Comparison of ENCODE assay signal across 13 mouse cellular contexts in the genomic region with DNA sequence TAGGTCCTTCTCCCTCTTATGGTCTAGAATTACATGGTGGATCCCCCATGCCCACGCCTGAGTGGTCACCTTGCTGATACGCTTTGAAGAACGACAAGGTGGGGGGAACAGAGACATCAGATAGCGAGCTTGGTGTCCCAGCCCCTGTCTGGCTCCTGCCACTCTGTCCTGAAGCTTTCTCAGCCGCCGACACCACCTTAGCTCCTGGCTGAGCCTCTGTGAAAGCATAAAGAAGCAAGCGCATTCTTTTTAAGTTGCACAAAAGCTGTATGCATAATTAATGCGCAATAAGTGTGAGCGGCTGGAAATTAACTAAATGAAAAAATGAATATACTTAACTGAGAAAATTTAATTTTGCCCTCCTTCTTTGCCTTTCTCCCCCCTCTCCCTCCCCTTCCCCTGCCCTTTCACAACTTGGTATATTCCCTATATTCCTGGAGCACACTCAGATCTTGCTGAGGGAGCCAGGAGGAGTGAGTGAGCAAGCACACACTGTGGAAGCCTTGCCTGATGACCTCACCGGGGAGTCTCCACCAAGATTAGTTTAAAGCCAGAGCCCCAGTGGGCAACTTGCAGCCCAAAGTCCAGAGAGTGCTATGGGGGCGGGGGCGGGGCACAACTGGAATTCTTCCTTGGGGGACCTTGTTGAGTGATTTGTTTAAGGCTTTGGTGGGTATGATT.
A peak's percentile ranks its signal among the peaks of the same experiment; 100 is the strongest.
DNase-seq lines count a peak whose midpoint lies in the region; ATAC-seq and TF ChIP-seq lines count a peak whose summit lies in the region.
"Had no signal": no experiment of that assay in that cellular context is flagged by ENCODE, and none has a peak within 500 bp of the region (broad histone marks: within the 10 kb centered on the region; RNA-seq: fewer than 3 reads in every experiment).

No protein-coding gene starts in this region.

- peaks cover 55% of the 10 kb centered on the region for H3K27me3 ChIP-seq in hindbrain, embryonic 10.5 days (ENCODE audit: insufficient read depth, poor library complexity, severe bottlenecking)
- peaks cover 2% of the 10 kb centered on the region for H3K27me3 ChIP-seq in hindbrain, embryonic 16.5 days (replicated peaks; ENCODE audit: control insufficient read depth, insufficient read depth, low read length)
- peaks cover 64% of the 10 kb centered on the region for H3K27me3 ChIP-seq in forebrain, embryonic 12.5 days
- H3K27me3 ChIP-seq in hindbrain, postnatal 0 days (ENCODE audit: insufficient read depth, low read length), result peaks cover 4% of the 10 kb centered on the region; the same call in 1 of the 2 replicates
- peaks cover 5% of the 10 kb centered on the region; the same call in 1 of the 2 replicates for H3K27me3 ChIP-seq in midbrain, embryonic 14.5 days (ENCODE audit: control insufficient read depth, insufficient read depth, low read length)

- DNase-seq in hindbrain, embryonic 10.5 days (ENCODE audit: low spot score), result no peak
- DNase-seq in hindbrain, postnatal 0 days (ENCODE audit: low spot score), result no peak
- DNase-seq in midbrain, embryonic 14.5 days, result peak; percentile 47
- DNase-seq in thymus, postnatal 0 days (ENCODE audit: low spot score), result no peak
- DNase-seq in right cerebral cortex, postnatal 36 days (ENCODE audit: low spot score in 2 of 2), result no peak
- DNase-seq in adrenal gland, adult (ENCODE audit: inconsistent age in 2 of 2, low spot score in 1 of 2), result no peak
- DNase-seq: B cell, adult 2 months; cerebellum, adult 18-20 months; kidney, adult 2 months; right cerebral cortex, adult 18-20 months; thymus, adult 2 months had no signal

- no peak overlapping the region for H3K9ac ChIP-seq in hindbrain, embryonic 16.5 days (ENCODE audit: low read depth, low read length)
- no peak overlapping the region; the same call in 1 of the 2 replicates for H3K9ac ChIP-seq in forebrain, embryonic 12.5 days
- H3K9ac ChIP-seq in hindbrain, postnatal 0 days (replicated peaks; ENCODE audit: low read length), result no peak overlapping the region
- 0 out of 2 replicates have a peak overlapping the region, but pooled peaks have one; percentile 1 for H3K9ac ChIP-seq in midbrain, embryonic 14.5 days (replicated peaks; ENCODE audit: low read length)

- no peak for ATAC-seq in hindbrain, embryonic 16.5 days
- no peak for ATAC-seq in forebrain, embryonic 12.5 days (ENCODE audit: low FRiP score)
- 0 out of 2 replicates have a peak, but pooled peaks have one; percentile 38 for ATAC-seq in hindbrain, postnatal 0 days
- no peak; the same call in 1 of the 2 replicates for ATAC-seq in midbrain, embryonic 14.5 days (ENCODE audit: low FRiP score, low TSS enrichment)

- TF ChIP-seq CTCF in hindbrain, postnatal 0 days (IDR thresholded peaks at IDR 0.05; ENCODE audit: low read depth), result no peak

- no peak overlapping the region for H3K4me2 ChIP-seq in hindbrain, embryonic 16.5 days (ENCODE audit: low read length)
- H3K4me2 ChIP-seq in forebrain, embryonic 12.5 days, result peak overlapping the region; percentile 38
- 0 out of 2 replicates have a peak overlapping the region, but pooled peaks have one; percentile 5 for H3K4me2 ChIP-seq in hindbrain, postnatal 0 days (ENCODE audit: low read depth, low read length)
- peak overlapping the region; percentile 18 for H3K4me2 ChIP-seq in midbrain, embryonic 14.5 days (ENCODE audit: low read length)

- peaks cover 69% of the 10 kb centered on the region for H3K4me1 ChIP-seq in hindbrain, embryonic 10.5 days (replicated peaks)
- peaks cover 17% of the 10 kb centered on the region for H3K4me1 ChIP-seq in hindbrain, embryonic 16.5 days (ENCODE audit: control insufficient read depth, insufficient read depth, low read depth, low read length)
- H3K4me1 ChIP-seq in forebrain, embryonic 12.5 days, result peaks cover 64% of the 10 kb centered on the region
- H3K4me1 ChIP-seq in hindbrain, postnatal 0 days (ENCODE audit: insufficient read depth, low read length), result 0 out of 2 replicates have a peak, but pooled peaks cover 7% of the 10 kb centered on the region
- H3K4me1 ChIP-seq in midbrain, embryonic 14.5 days (ENCODE audit: control insufficient read depth, insufficient read depth, low read length), result peaks cover 46% of the 10 kb centered on the region

- WGBS in hindbrain, embryonic 10.5 days, result 21% methylated on average over 12 of the region's 12 CpGs
- WGBS in hindbrain, embryonic 16.5 days, result 16% methylated on average over 12 of the region's 12 CpGs
- WGBS in forebrain, embryonic 12.5 days, result 11% methylated on average over 12 of the region's 12 CpGs
- WGBS in hindbrain, postnatal 0 days, result 23% methylated on average over 12 of the region's 12 CpGs
- 7% methylated on average over 12 of the region's 12 CpGs for WGBS in midbrain, embryonic 14.5 days

- no peaks in the 10 kb centered on the region for H3K36me3 ChIP-seq in hindbrain, embryonic 10.5 days
- H3K36me3 ChIP-seq in hindbrain, embryonic 16.5 days (ENCODE audit: control insufficient read depth, insufficient read depth, low read length), result no peaks in the 10 kb centered on the region
- H3K36me3 ChIP-seq in forebrain, embryonic 12.5 days (replicated peaks), result no peaks in the 10 kb centered on the region
- H3K36me3 ChIP-seq in hindbrain, postnatal 0 days (ENCODE audit: insufficient read depth, low read length), result no peaks in the 10 kb centered on the region
- no peaks in the 10 kb centered on the region for H3K36me3 ChIP-seq in midbrain, embryonic 14.5 days (ENCODE audit: control insufficient read depth, insufficient read depth, low read length)

- peak overlapping the region; percentile 29 for H3K4me3 ChIP-seq in hindbrain, embryonic 10.5 days
- H3K4me3 ChIP-seq in hindbrain, embryonic 16.5 days (ENCODE audit: low read length), result no peak overlapping the region
- no peak overlapping the region for H3K4me3 ChIP-seq in forebrain, embryonic 12.5 days (replicated peaks)
- no peak overlapping the region for H3K4me3 ChIP-seq in hindbrain, postnatal 0 days (ENCODE audit: low read length)
- H3K4me3 ChIP-seq in midbrain, embryonic 14.5 days (replicated peaks; ENCODE audit: low read depth, low read length), result no peak overlapping the region

- peak overlapping the region; percentile 78 for H3K27ac ChIP-seq in hindbrain, embryonic 10.5 days
- H3K27ac ChIP-seq in hindbrain, embryonic 16.5 days (ENCODE audit: low read depth, low read length), result no peak overlapping the region
- peak overlapping the region; percentile 60 for H3K27ac ChIP-seq in forebrain, embryonic 12.5 days
- no peak overlapping the region for H3K27ac ChIP-seq in hindbrain, postnatal 0 days
- H3K27ac ChIP-seq in midbrain, embryonic 14.5 days (replicated peaks; ENCODE audit: low read depth, low read length), result no peak overlapping the region

- no peaks in the 10 kb centered on the region for H3K9me3 ChIP-seq in hindbrain, embryonic 10.5 days
- no peaks in the 10 kb centered on the region for H3K9me3 ChIP-seq in hindbrain, embryonic 16.5 days (ENCODE audit: control insufficient read depth, low read length)
- no peaks in the 10 kb centered on the region for H3K9me3 ChIP-seq in forebrain, embryonic 12.5 days
- H3K9me3 ChIP-seq in hindbrain, postnatal 0 days (ENCODE audit: low read length), result no peaks in the 10 kb centered on the region
- no peaks in the 10 kb centered on the region for H3K9me3 ChIP-seq in midbrain, embryonic 14.5 days (ENCODE audit: control insufficient read depth, low read length)

Comparison
In these comparisons a context has a peak if more than half of its experiments do, and no peak if none do; other contexts are left out.
1. H3K27ac ChIP-seq: peak in hindbrain, embryonic 10.5 days (single experiment) and forebrain, embryonic 12.5 days (single experiment); none in hindbrain, embryonic 16.5 days (single experiment), hindbrain, postnatal 0 days (single experiment) and midbrain, embryonic 14.5 days (single experiment).